Mouse (Mus musculus): ENCODE data around the gene Lmo2. TPM values are rescaled to one million over a fixed set of nuclear protein-coding genes. Genes with fewer than 3 reads are reported as not detected.
"Not testable (repeated sequence)": the region's sequence is repeated elsewhere in the genome, so short reads cannot be mapped to it uniquely, and the experiment has no call there.

Gene Lmo2
- total RNA-seq, 2 experiments from 2014 or later = 4.9 to 5.9 TPM

- no peak for DNase-seq (ENCODE audit: low spot score)
Measured at GRCm38 (mm10) chr2:103977716-103978115, 19.9 kb downstream of the Lmo2 start.

- peak; percentile 79 for DNase-seq (ENCODE audit: low spot score)
Measured at GRCm38 (mm10) chr2:103982250-103982649, 24.5 kb downstream of the Lmo2 start.

GRCm38 (mm10) chr2:103983146-103983545 is 25.4 kb downstream of the Lmo2 start:
- DNase-seq (ENCODE audit: low spot score) = no peak

GRCm38 (mm10) chr2:103987595-103987994 is 29.8 kb downstream of the Lmo2 start:
- not testable (repeated sequence) for DNase-seq (ENCODE audit: low spot score)

- no peak for DNase-seq (ENCODE audit: low spot score)
Measured at GRCm38 (mm10) chr2:103989724-103990123, 31.9 kb downstream of the Lmo2 start.

- no peak for DNase-seq (ENCODE audit: low spot score)
Measured at GRCm38 (mm10) chr2:103991303-103991702, 33.5 kb downstream of the Lmo2 start.

GRCm38 (mm10) chr2:103992162-103992561 is 34.4 kb downstream of the Lmo2 start:
- DNase-seq (ENCODE audit: low spot score) = no peak

- no peak for DNase-seq (ENCODE audit: low spot score)
Measured at GRCm38 (mm10) chr2:103992618-103993332, 35.0 kb downstream of the Lmo2 start.

- peak; percentile 21 for DNase-seq (ENCODE audit: low spot score)
Measured at GRCm38 (mm10) chr2:104001076-104001475, 43.3 kb downstream of the Lmo2 start.

- no peak for DNase-seq (ENCODE audit: low spot score)
Measured at GRCm38 (mm10) chr2:104001861-104002260, 44.1 kb downstream of the Lmo2 start.

- DNase-seq (ENCODE audit: low spot score) = peak; percentile 13
Measured at GRCm38 (mm10) chr2:104002711-104003413, 45.1 kb downstream of the Lmo2 start.

GRCm38 (mm10) chr2:104007793-104008519 is 50.2 kb downstream of the Lmo2 start:
- no peak for DNase-seq (ENCODE audit: low spot score)

- DNase-seq (ENCODE audit: low spot score) = not testable (repeated sequence)
Measured at GRCm38 (mm10) chr2:104008853-104009252, 51.1 kb downstream of the Lmo2 start.

GRCm38 (mm10) chr2:104023096-104023495 is 65.3 kb downstream of the Lmo2 start:
- no peak for DNase-seq (ENCODE audit: low spot score)

GRCm38 (mm10) chr2:104024656-104025055 is 66.9 kb downstream of the Lmo2 start:
- no peak for DNase-seq (ENCODE audit: low spot score)

GRCm38 (mm10) chr2:104027458-104028138 is 69.8 kb downstream of the Lmo2 start, which contains the start of gene Fbxo3:
TSS of gene Fbxo3 (plus strand) at chr2:104027721.
- peak; percentile 82 for DNase-seq (ENCODE audit: low spot score)

GRCm38 (mm10) chr2:104028139-104028723 is 70.4 kb downstream of the Lmo2 start, which contains the start of gene 4931422A03Rik:
TSS of gene 4931422A03Rik (minus strand) at chr2:104028361.
- no peak for DNase-seq (ENCODE audit: low spot score)

GRCm38 (mm10) chr2:104029074-104029473 is 71.3 kb downstream of the Lmo2 start:
- no peak for DNase-seq (ENCODE audit: low spot score)

GRCm38 (mm10) chr2:104030381-104030780 is 72.6 kb downstream of the Lmo2 start:
- no peak for DNase-seq (ENCODE audit: low spot score)

Measured in gastrocnemius, adult 18-20 months (tissue).